Mouse (Mus musculus): ENCODE results near the gene Ltbp1.

Gene Ltbp1

DNA sequence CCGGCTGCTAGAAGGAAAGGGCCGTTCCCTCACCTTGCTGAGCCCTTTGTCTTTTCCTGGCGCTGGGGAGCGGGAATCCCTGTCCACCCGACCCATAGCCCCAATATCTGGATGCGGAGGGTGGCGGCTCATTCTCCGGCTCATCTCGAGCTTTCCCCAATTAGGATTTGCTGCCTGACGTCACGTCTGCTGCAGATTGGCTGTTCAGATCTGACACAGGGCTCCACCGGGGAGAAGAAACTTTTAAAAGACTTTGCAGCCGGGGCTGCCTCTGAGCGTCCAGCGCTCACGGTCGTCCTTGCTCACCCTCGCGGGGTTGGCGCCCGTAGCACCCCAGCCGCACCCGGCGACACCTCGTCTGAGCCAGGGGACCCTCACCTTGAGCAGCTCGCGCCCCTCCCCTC is at the start of gene Ltbp1:
Gene Ltbp1, plus strand, starts transcription at position 288 of the 404 bp plus-strand sequence.
- DNase-seq (ENCODE audit: low spot score) = peak; percentile 58

DNA sequence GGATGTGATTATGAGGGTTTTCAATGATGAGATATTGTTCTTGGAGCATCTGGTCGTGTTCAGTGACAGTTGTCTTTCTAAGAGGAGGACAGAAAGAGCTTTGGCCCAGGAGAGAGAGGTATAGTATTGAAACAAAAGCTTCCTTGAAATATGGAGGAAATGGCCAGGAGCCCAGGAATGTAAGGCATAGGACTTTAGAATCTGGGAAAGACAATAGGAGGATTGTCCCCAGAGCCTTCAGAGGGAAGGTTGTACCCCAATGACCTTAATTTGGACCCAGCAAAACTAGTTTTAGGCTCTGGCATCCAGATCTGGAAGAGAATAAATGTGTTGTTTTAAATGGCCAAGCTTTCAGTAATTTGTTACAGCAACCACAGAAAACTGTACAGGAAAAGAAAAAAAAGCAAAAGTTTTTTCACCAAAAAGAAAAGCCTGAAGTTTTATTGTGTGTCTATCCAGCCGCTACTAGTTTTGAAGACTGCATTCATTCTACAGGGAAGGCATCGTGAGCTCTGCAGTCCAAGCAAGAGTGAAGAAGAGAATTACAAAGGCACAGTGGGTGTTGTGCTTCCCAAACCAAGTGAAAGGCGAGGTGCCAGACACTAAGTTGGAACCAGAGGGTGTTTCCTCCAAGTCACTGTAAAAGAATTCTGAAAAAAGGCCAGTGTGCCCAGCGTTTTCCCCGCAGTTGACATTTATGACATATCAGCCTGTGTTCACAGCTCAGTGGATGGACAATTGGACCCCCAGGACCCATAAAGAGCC is 45.7 kb upstream of the Ltbp1 start:
- DNase-seq (ENCODE audit: low spot score) = no peak

DNA sequence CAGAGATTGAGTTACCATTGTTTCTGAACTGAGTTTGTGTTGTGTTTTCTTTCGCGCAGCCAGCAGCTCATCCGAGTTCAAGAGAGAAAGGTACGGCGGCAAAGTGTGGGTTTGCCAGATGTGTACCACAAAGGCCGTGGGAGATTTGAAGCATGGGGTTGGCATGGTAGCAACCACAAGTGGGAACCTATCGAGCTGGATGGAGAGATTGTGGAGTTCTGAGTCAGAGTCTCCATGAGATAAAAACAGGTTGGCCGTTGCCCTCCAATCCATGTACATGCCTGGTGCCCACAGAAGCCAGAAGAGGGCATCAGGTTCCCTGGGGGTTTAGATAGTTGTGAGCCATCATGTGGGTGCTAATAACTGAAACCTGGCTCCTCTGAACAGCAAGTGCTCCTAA is 42.1 kb upstream of the Ltbp1 start:
- DNase-seq (ENCODE audit: low spot score) = no peak

DNA sequence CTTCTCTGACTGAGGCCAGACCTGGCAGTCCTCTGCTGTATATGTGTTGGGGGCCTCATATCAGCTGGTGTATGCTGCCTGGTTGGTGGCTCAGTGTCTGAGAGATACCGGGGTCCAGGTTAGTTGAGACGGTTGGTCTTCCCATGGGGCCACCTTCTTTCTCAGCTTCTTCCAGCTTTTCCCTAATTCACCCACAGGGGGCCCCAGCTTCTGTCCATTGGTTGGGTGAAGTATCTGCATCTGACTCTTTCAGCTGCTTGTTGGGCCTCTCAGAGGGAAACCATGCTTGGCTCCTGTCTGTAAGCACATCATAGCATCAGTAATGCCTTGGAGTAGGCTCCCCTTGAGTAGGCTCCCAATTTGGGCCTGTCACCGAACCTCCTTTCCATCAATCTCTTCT is 41.5 kb upstream of the Ltbp1 start:
- DNase-seq (ENCODE audit: low spot score) = no peak

DNA sequence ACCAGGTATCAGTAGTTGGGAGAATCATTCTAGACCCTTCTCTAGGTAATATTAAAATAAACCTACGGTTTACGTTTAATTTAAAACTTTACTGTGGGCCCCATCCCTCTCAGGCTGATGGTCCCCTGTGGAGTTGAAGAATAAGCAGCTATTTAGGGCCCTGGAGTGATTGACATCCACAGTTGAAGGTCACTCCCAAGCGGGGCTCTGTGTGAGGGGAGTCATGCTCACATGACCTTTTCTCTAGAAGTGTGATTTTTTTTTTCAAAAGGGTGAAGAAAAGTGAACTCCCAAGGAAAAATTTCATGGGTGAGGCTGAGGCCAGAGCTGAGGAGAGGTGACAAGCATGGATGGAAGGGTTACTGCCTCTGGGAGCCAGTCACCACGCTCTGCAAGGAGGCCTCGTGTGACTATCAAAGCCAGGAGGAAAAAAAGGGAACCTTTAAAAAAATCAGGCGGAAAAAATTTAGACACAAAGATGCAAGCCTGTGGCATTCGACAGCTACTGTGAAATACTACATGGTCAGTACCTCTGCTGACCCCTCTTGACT is 38.0 kb upstream of the Ltbp1 start:
- DNase-seq (ENCODE audit: low spot score) = no peak

DNA sequence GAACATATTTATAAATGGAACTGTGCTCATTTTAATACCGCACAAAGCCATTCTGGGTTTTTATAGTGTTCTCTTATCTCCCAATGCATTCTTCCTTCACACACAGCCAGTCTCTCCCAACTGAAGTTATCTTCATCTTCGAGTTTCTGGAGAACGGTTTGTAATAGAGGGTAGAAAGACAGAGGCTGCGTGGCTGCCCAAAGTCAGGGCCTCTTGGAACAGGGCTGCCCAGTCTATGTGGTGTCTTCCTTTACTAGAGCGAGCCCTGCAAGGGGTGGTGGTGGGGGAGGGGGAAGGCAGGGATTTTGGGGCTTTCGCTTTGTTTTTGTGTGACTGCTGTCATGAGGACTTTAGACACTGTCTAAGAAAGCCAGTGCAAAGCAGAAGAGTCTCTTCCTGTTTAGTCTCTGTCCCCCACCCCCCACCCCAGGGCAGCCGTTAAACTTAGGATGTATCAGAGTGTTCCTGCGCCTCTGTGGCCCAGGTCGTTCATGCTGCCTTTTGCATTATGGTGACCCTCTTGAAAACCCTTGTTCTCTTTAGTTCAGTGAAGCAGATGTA is 37.1 kb upstream of the Ltbp1 start:
- DNase-seq (ENCODE audit: low spot score) = no peak

DNA sequence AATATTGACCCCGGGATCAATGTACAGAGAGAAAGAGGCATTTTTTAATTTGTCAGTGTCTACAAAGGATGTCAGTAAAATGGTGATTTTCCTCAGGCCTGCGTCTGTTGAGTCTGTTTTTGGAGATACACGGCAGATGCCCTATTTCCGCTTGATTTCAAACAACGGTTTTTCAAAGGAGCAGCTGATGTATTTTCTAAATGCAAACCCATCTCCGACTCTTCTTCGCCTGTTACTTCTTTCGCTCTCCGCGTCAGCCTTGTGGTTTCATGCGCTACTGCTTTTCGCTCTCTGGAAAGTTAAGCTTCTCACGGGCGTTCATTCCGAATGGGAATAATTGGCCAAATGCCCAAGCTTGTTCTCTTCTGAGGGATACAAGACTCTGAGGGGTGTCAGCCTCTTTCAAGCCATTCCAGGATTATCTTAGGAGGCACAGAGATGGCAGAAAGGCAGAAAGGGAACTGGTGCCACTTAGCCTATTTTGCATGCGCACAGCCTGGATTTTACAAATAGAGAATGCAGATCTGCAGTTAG is 36.6 kb upstream of the Ltbp1 start:
- no peak for DNase-seq (ENCODE audit: low spot score)

DNA sequence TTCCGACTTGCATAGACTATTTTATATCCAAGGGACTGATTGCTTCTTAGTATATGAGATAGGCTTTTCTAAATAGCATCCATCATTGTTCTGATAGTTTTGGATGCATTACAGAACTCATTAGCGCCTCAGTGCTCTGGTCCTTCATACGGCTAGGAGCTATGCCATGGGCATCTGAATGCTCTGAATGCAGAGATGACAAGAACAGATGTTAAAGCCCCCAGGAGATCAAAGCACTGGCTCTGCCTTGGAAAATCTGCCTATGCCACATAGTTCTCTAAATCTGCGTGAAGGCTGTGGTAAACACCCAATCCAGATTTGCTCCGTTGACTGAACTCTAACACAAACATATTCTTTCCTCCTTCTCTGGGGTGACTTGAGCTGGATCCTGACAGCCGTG is 30.2 kb upstream of the Ltbp1 start:
- no peak for DNase-seq (ENCODE audit: low spot score)

DNA sequence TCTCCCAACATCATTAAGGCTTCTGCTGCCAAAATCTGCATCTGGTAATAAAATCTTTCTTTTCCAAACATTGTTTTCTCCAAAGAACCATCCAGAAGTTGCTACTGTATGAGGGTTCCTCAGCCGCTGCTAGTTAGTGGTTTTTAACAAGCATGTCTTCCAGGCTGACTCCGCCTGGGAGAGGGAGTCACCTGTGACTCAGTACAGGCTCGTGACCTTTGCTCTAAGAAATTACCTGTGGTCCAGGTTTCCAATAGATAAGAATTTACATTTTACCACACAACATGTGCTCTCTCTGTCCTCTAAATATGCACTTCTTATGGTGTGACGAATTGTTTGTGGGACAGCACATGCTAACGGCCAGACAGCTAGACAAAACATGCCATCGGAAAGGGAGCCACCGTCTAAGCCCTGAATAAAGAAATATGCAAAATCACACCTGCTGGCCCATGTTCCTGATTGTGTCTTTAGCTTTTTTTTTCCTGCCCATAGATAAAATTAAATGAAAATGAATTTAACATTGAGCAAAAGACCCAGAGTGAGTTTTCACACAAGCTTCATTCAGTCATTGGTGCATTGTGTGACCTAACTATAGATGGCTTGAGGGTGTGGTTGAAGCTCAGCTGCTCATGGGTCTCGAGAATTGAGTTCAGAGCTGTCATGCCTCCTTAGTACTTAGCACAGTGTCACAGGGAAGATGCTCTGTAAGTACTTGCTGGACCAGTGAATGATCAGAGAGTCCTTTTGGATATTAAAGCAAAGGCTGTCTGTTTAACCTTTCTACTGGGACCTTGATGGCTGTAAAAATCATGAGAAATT is 29.0 kb upstream of the Ltbp1 start:
- DNase-seq (ENCODE audit: low spot score) = peak; percentile 7

DNA sequence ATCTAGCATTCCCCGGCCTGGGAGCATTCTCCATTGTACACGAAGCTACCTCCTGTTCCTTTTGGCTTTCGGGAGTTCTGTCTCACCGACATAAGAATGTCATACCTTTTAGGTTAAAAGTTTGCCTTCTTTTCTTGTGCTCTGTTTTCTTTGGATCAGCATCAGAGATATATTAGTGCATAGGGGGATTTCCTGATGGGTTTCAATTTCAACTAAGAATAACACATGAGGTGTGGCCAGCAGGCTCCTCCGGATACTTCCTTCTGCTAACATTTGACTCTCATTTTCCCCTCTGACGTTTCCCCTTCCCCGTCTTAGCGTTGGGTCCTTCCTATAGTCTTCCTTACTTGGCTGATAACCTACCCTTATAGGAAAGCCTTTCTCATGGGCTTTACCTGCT is 25.6 kb upstream of the Ltbp1 start:
- no peak for DNase-seq (ENCODE audit: low spot score)

DNA sequence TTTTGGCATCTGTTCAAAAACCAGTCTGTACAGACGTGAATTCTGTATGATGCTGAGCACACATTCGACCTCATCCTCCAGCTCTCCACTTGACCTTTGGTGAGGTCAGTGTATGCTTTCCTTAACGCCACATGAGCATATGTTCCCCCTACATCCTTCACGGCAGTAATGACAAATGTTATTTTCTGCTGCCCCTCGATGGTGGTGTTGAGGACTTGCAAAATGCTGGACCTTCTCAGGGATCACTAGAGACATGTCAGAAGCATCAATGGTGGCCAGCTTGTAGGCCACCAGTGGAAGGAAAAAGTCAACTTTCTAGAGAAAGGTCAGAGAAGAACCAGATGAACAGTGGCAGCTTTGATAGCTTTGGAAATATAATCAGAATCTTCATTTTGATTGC is 23.7 kb upstream of the Ltbp1 start:
- no peak for DNase-seq (ENCODE audit: low spot score)

DNA sequence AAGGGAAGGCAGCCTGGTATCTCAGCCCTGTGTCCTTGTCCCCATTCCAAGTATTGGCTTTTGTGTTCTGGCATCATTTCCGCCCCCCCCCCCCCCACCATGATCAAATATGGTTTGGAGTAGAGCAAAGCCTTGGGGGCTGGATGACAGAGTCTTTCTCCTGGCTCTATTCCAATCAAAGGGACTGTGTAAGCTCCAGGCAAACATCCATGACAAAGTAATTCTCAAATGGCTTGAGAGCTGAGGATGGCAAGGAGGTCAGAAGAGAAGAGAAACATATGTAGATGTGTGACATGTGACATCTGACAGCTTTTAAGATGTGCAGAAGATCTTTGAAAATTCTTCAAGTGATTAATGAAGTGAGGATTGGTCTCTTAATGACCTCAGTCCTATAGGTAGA is 22.5 kb upstream of the Ltbp1 start:
- DNase-seq (ENCODE audit: low spot score) = no peak

DNA sequence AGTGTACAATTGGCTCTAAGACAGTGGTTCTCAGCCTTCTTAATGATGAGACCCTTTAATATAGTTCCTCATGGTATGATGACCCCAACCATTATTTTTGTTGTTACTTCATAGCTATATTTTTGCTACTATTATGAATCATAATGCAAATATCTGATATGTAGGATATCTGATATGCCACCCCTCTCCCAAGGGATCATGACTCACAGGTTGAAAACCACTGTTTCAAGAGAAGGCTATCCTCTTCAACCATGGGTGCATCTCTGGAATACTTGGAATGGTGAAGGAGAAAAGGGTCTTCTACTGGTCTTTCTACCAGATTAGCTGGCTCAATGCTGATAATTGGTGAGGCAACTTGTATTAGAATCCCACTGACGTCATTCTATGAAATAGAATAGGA is 21.3 kb upstream of the Ltbp1 start:
- DNase-seq (ENCODE audit: low spot score) = peak; percentile 2

DNA sequence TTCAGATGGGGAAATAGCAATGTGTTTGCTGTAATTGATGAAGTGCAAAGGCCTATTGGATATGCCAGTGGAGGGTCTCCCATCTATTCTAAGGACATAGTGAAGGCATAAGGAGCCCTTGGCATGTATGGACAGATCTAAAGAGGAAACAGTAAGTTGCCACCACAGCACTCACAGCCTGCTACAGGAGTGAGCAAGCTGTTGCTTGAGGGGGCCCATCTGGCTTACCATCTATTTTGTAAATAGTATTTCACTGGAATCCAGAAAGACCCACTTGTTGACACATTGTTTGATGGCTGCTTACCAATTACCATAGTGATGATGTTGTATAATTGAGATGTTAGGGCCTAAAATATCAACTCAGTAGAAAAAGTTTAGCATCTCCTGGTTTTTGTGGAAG is 20.7 kb upstream of the Ltbp1 start:
- peak; percentile 14 for DNase-seq (ENCODE audit: low spot score)

DNA sequence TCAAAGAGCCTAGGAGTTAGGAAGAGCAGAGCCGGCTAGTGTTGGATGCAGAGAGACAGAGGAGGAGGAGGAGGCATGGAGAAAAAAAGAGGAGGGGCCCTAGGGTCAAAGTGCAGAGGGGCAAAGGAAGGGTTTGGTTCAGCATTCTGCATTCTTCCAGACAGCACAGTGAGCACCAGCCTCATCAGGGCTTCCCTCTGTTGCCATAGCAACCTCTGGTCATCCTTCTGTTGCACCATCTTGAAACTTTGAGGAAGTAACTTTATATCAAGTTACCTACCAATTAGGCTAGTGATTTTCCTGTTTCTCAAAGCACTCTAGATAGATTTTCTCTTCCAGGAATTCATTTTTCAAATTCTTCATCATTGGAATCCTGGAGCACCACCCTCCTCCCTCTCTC is 18.3 kb upstream of the Ltbp1 start:
- peak; percentile 18 for DNase-seq (ENCODE audit: low spot score)

DNA sequence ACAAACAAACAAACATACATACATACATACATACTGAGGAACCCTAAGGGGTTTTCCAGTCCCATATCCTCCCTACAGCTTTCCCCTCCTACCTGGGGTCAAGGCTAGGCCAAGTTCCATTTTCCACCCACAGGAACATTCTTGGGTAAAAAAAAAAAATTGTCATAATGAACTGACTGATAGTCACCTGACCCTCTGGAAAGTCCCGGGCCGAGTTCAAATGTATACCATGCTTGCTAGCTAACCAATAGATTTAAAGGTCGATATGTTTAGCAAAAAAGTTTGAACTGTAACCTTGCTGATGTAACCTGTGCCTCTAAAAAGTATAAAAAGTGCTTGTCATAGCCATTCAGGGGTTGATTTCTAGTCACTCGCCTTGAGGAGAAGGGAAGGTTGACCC is 15.7 kb upstream of the Ltbp1 start:
- DNase-seq (ENCODE audit: low spot score) = peak; percentile 12

DNA sequence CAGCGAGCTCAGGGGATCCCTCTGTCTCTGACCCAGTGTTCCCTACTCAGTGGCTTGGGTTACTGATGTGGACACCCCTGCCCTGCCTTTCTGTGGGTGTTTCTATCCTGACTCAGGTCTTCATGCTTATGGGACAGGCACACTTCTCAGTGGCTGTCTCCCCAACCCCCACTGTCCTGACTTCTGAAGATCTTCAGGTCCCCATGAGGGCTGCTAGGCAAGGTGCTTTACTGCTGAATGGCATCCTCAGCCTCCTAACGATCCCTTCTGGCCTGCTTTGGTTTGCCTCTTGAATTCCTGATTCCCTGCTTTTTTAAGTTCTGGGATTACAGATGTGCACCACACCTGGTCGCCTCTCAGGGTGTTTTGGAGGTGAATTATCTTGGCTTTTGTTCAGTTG is 14.8 kb upstream of the Ltbp1 start:
- DNase-seq (ENCODE audit: low spot score) = peak; percentile 22

DNA sequence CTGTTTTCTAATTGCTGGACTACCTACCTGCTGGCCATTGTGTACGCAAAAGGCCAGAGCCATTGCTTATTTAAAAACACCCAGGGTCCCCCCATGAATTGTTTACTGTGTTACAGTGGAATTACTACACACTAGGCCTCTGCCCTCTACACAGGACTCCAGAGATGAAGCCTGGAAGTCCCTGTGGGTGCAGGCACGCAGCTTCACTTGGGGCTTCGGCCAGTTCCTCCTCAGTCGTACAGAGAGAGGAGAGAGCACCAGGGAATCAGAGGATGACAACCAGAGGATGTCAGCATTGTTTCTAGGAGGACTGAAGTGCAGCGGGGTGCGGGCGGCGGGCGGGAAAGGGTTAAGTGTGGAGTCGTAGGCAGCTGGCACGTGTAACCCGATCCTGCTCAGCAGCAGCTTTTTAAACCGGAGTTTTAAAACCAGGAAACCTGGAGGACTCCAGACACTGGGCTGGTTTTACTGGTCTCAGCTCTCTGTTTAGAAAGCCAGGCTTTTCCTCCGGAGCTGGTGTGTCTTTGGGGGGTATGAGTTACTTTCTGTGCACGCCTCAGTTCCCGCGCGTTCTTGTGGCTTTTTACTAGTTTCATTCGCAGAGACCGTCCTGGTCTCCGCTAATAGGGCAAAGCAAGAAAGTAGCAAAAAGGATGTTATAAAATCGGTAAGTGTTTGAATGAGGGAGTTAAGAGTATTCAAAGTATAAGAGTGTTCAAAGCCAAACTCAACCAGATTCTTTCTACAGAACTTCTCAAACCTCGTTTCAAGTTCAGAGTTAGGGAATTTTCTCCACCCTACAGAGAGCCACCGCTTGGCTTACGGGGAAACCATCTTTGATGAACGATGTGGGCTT is 11.4 kb upstream of the Ltbp1 start:
- peak; percentile 65 for DNase-seq (ENCODE audit: low spot score)

DNA sequence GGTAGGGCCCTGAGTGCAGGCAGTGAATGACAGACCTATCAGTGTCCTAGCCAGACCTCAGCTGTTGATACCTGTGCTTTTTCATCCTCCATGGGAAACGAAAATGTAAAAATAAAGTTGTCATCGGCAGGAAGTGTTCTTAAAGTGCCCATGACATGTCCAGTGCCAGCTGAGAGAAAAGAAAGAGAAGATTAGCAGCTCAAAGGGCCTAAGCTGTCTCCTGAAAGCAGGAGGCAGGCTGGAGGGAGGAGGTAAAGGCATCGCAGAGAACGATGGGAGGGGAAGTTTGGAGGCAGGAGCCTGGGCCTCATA is 10.8 kb upstream of the Ltbp1 start:
- peak; percentile 24 for DNase-seq (ENCODE audit: low spot score)

DNA sequence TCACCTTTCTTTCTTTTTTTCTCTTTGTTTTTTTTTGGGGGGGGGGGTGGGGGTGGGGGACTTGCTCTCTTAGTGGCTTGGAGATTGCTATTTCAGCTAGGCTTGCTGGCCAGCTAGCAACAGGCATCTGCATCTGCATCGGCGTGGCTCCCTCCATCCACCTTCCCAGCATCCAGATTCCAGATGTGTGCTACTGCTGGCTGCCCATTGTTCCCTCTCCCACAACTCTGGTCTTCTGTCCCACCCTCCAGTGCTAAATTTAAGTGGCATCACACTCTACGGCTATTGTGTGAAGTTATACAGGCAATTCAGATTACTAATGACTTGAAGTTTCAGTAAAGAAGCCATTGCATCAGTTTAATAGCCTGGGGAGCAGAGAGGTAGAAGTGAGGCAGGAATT is 10.1 kb upstream of the Ltbp1 start:
- peak; percentile 25 for DNase-seq (ENCODE audit: low spot score)

DNA sequence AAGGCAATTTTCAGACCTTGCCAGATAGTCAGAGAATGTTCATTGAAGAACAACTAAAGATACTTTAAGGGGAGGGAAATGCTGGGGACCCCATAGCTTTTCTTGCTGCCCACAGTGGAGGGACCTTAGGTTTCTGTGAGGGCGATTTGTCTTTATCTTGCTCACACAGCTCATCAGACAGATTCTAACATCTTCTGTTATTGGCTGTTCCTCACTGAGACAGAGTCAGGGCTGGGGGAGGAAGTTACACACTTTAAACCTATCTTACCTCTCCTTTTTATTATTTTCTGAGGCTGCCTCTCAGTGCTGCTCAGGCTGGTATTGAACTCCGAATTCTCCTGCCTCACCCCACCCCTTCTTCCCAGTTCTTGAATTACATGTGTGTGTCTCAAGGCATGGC is 5.3 kb upstream of the Ltbp1 start:
- no peak for DNase-seq (ENCODE audit: low spot score)

DNA sequence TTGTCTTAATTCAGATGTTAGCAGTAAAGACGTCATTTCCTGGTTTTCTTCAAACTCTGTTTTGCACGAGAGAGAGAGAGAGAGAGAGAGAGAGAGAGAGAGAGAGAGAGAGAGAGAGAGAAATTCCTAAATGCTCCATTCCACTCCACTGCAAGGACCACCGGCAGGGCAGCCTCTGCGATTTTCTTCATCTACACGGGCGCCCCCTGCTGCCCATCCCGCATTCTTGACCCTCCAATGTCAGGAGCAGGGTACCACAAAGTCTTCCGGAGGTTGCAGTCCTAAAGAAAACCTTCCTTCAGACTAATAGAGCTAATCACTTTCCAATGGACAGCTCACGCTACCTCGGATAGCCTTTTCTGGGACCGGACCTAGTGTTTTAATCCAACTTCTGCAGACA is 548 bp upstream of the Ltbp1 start:
- DNase-seq (ENCODE audit: low spot score) = peak; percentile 92
